Mouse (Mus musculus): ENCODE data around the gene Lrrc20. TPM values are rescaled to one million over a fixed set of nuclear protein-coding genes. Genes with fewer than 3 reads are reported as not detected.
"Not testable (repeated sequence)": the region's sequence is repeated elsewhere in the genome, so short reads cannot be mapped to it uniquely, and the experiment has no call there.

Lrrc20 gene
- total RNA-seq (2021): 100 to 1,000 TPM; 131 to 150 TPM
- long read RNA-seq, experiment 1, transcript Lrrc20-201 (5 exons, 3,216 nt): major isoform, 5 of 74 reads
- long read RNA-seq, experiment 1, partial matches to known transcripts: 66 of 74 reads
- long read RNA-seq, experiment 1, other reads (novel, unspliced or antisense): 3 of 74 reads
- long read RNA-seq, experiment 2, transcript Lrrc20-201 (5 exons, 3,216 nt): major isoform, 13 of 77 reads
- long read RNA-seq, experiment 2, partial matches to known transcripts: 63 of 77 reads
- long read RNA-seq, experiment 2, other reads (novel, unspliced or antisense): 1 of 77 reads

DNA sequence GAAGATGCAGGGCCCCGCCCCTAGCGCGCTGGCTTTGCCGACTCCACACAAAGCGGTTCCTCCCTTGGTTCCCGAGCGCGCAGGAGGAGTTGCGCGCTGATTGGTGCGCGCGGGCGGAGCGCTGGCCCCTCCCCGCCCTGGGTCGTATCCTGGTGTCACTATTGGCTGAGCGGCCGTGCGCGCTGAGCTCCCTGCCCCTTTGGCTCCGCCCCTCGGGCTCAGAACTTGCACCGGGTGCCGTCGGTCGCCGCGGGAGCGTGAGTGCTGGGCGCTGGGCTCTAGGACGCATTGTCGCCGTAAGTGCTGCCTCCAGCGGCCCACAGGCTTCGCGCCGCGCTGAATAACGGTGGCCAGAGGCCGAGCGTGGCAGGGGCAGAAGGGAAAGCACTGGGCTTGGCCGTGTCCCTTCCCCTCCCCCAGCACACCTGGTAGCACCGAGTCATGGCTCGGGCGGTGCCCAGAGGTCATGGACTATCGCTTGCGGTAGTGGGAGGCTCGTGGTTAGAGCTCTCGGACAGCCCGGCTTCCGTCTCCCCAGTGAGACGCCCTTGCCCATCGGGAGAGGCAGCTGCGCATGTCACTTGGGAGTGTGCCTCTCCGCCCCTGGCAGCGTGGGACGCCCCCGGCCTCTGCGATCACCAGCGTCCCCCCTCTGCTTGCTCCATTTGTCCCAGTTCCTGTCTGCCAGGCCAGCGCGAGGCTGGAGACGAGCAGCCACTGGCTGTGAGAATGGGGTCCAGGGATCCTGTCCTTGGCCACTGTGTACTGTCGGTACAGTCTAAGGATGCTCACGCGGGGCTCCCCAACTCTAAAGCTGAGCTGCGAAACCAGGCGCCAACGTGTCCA is at the start of gene Lrrc20:
Gene Lrrc20 (plus strand): TSS at position 208 of the 846 bp plus-strand sequence.
- peak; percentile 90 to 92 for DNase-seq
- intact Hi-C loops (cut with DNase I): no loop called here

DNA sequence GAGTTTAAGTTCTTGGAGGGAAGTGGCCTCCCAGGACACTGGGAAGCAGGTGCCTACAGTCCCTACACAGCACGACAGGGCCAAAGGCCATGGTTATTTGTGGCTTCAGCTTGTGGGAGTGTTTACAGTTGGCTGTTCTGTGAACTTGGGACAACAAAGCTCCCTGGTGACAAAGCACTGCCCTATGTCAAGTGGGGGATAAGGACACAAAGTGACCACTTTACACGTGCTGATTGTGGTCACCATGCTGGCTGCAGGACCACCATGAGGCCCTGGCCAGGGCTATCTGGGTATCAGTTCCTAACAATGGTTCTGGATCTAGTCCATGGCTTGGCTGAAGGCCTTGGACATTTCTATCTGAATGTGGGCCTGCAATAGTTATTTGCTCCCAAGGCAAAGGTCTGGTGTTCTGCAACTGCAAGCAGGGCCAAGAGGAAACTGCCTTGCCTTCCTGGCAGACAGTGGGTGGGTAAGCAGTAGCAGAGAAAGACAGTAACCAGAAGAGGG is 49.3 kb upstream of the Lrrc20 start:
- intact Hi-C loops (cut with DNase I): no loop called here
- no peak for DNase-seq

DNA sequence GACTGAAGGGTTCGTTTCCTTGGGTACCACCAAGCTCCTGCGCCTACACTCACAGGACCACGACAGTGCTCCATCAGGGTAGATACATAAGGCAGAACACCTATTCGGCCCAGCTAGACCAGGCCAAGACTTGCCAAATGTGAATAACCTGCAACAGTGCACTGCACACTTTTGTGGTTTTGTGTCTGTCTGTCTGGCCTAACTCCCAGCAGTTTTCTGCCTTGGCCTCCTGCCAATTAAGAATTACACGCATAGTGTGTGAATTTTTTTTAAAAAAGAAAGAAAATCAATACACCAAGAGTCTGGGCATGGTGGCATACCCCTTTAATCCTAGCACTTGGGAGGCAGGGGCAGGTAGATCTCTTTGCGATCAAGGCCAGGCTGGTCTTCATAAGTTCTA is 47.6 kb upstream of the Lrrc20 start:
- DNase-seq: no peak
- intact Hi-C loops (cut with DNase I): no loop called here

DNA sequence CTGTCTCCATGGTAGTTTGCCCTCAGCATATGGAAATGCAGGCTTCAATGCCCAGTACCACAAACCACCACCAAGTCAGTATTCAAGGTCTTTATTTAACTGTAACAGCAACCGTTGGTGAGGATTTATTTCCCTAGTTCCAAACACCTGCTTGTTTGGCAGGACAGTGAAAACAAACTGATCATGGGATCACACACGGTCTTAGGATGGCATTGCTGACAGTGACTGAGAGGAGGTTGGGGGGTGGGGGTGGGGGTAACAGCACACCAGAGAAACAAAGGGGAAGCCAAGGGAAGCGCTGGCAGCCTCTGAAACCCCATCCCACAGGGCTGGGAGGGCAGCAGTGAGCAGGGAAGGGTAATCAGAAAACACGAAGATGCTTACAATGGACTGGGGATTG is 47.2 kb upstream of the Lrrc20 start:
- intact Hi-C loops (cut with DNase I): no loop called here
- DNase-seq: no peak

DNA sequence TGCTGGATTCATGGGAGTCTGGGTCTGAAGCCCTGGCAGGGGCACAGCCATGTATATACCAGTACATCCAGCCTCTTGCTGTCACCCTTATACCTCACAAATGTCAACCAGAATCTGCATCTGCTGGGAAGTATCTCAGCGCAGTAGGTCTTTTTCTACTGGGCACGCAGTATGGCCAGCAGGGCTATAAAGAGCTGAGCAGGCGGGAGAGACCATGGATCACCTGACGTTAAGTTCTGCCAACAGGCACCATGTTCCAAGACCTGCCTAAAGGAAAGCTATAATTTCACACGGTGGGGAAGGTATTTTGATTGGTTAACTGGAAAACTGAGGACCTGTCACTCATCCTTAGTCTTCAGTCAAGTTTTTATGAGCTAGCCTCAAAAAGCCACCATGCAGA is 46.6 kb upstream of the Lrrc20 start:
- intact Hi-C loops (cut with DNase I): no loop called here
- DNase-seq: no peak

DNA sequence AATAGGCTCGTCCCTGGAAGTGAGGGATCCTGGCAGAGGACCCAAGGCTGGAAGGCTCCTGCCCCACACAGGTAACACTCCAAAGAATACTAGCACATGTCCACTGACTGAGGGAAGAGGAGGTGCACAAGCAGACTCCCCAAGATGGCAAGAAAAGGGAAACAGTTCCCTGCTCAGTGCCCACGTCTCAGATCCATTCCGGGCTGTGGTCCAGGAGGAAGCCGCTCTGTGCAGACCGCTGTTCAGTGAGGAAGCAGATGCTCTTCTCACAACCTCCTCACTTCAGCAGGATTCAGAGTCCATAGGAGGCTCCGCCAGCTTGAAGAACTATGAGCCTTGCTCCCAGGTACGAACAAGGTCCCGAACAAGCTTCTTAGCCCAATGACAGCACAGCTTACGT is 44.2 kb upstream of the Lrrc20 start:
- DNase-seq: no peak
- intact Hi-C loops (cut with DNase I): no loop called here

DNA sequence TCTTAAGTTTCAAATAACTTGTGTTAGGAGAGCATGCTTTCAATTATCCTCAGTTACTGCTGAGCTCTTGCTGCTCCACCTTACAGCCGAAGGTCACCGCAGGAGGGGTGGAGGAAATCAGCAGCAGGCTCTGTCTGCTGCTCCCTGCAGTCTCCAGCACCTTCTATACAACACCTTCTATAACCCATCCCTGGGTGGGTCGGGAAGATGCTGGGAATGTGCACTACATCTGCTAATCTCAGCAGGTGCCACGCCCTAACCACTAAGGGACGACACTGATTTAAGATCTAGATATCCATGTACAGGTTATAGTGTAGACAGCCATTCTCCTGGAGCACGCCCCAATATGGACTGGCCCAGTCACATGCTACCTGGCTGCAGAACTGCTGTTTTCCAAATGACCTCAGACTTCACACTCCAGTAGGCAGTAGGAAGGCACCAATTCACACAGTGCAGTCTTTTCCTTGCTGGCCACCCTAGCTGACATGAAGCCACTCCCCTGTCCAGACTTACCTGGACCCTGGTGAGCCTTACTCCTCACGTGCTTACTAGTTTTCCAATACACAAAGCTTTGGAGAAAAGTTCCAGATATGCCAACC is 35.3 kb upstream of the Lrrc20 start:
- intact Hi-C loops (cut with DNase I): no loop called here

DNA sequence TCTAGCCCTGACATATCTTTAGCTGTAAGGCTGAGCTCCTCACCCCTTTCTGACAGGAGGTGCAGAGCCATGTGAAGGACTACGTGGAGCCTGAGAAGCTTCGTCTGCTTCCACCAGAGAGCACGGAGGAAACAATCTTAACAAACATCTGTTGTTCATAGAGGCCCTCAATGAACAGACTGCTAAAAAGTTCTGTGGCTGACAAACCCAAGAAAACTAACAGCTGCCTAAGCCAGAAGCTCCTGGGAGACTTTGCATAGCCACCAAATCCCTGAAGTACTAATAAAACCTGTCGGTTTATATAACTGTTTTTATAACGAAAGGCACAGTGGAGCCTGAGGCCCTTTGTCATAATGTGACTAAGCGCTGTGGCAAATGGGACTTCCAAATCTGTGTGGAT is 32.1 kb upstream of the Lrrc20 start:
- DNase-seq: no peak
- intact Hi-C loops (cut with DNase I): no loop called here

More for the DNA sequence above, 35.3 kb upstream of the Lrrc20 start:
- no peak for DNase-seq

DNA sequence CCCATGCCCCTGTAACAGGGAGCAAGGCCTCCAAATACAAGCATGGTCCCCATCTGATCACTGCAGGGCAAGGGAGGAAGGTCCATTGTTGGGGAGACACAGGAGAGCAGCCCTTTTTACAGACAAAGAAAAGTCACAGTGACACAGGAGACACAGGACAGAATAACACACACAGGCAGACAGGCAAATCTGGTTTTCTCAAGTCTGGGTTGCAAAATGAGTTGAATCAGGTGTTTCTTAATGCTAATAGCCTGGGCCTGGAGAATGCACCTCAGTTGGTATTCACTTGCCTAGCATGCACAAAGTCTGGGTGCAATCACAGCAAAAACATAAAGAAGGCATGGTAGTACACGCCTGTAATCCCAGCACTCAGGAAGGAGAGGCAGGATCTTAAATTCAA is 31.7 kb upstream of the Lrrc20 start:
- DNase-seq: no peak
- intact Hi-C loops (cut with DNase I): no loop called here

DNA sequence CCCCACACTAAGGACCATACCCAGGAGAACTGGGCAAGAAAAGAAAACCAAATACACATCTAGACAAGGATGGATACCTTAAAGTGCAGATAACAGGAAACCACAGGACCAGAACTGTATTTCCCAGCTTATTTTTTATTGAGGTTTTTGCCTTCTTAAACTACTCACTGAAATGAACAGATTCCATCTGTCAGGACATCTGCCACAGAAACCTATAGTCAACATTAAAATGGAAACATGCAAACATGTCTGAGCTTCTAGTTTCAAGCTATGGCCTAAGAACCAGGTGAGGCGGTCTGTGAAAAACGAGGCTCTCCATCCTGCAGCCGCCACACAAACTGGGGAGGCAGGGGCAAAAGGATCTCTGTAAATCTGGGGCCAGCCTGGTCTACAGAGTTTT is 30.6 kb upstream of the Lrrc20 start:
- DNase-seq: no peak
- intact Hi-C loops (cut with DNase I): no loop called here

DNA sequence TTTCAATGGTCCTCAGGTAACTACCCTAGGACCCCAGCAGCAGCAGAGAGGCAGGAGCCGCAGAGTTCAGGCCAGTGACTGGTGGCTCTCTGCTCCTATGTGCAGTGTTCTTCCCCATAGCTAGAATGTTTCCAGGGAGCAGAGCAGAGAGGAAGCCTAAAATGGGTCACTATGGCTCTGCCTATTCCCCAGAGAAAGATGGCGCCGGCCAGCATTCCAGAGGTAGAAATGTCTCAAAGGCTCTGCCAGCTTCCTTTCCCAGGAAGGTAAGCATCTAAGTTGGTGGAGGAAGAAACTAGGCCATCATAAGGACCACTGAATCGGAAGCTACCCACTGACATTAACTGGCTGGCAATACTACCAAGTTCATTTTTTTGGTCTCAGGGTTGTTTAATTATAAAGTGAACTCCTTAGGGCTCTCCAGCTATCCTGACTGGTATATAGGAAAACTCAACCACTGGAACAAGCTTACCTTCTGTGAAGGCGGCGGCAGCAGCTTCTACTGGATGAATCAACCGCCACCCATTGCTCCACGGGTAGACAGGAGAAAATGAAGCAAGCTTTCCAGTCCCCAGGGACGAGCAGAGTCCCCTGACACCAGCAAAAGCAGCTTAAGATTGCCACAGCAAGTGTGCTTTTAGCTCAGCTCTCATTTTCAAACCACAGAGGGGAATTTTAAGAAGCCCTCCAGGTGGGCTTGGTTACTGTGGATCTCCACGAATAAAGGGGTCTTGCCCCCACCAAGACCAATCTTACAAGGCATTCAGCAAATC is 27.8 kb upstream of the Lrrc20 start:
- DNase-seq: no peak
- intact Hi-C loops (cut with DNase I): no loop called here

DNA sequence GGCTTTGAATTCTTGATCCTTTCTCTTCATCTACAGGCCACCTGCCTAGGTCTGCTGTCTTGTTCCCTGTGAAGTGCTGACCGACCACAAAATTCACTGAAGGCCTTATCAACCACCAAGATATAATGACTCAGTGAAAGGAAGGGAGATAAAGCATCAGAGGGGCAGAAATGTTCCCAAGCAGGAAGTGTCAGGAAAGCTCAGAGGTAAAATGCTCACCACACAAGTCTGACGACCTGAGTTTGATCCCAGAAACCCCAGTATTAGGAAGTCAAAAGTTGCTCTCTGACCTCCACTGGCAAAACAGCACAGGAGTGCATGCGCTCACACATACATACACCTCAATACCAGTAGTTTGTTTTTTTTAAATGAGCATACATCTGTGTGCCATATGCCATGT is 26.8 kb upstream of the Lrrc20 start:
- intact Hi-C loops (cut with DNase I): no loop called here

DNA sequence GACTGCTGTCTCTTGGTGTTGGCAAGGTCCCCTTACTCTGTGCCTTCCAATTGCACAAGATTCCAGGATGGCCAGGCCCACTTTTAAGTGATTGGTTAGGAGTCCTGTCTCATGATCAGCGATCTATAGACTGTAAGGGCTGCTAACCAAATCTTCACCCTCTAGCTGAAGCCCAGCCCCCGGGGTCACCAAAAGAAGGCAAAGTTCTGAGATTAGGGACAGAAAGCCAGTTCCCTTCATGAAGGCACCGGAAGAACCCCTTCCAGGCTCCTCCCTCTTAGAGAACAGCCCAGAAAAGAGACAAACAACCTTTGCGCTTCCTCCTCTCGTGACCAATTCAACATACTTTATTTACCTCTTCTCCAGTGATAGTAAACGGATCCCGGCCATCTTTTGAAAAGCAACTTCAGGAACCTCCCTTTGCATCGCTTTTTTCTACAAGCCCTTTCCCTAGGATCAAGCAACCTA is 24.1 kb upstream of the Lrrc20 start:
- intact Hi-C loops (cut with DNase I): no loop called here
- no peak for DNase-seq

More for the DNA sequence above, 26.8 kb upstream of the Lrrc20 start:
- DNase-seq: no peak

DNA sequence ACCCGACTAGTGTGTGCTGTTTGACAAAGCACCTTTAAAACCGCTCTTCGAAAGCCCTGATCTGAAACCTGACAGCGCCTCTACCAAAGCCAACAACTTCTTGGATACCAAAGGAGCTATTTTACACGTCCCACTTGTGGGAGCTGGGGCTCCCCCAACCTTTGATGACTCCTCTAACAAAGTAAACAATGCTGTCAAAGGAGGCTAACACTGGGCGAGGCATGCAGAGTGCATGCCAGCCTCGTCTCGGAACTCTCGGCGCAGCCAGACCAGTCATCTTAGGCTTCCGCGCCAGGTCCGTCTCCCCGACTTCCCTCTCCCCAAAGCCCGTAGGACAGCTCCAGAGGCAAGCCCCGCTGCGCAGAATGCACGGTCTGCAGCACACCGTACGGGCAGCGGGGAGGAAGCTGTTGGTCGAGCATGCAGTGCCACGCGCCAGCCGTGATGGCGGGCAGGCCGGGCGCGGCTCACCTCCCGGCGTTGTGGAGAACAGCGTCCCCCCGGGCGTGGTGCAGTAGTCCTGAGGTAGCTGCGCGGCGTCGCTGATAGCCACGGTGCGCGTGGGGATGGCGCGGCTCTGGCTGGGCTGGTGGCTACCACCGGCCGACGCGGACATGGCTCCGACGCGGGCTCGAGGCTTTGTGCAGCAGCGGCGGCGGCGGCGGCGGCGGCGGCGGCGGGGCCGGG is 23.5 kb upstream of the Lrrc20 start:
- DNase-seq: peak in 1 of 2 experiments; percentile 41
- intact Hi-C loops (cut with DNase I): no loop called here

DNA sequence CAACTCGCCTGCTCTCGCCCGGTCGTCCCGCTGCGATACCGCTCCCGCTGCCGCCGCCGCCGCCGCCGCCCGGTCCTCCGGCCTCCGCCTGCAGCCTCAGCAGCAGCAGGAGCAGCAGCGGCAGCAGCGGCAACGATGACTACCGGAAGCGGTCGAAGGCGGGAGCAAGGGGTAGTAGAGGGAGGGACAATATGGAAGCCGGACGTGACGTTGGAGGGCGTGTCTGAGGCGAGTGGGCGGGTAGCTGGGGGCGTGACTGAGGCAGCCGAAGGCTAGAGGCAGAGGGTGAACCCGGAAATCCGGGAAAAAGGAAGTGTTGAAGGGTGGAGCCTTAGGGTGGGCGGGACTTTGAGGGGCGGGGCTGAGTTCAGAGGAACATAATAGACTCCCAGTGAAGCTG is 23.0 kb upstream of the Lrrc20 start, which contains the start of gene Eif4ebp2:
Gene Eif4ebp2 (minus strand): TSS at position 17 of the 400 bp plus-strand sequence.
- DNase-seq: peak; percentile 98 to 99

DNA sequence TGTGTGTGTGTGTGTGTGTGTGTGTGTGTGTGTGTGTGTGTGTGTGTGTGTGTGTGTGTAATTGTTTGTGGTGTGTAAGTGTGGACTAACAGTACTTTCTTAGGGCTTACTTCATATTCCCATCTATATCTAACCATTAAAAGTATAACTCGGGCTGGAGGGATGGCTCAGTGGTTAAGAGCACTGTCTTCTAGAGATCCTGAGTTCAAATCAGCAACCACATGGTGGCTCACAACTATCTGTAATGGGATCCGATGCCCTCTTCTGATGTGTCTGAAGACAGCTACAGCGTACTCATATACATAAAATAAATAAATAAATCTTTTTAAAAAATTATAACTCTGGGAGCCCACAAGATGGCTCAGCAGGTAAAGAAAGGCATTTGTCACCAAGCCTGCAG is 22.4 kb upstream of the Lrrc20 start:
- DNase-seq; intact Hi-C loops (cut with DNase I): not testable (repeated sequence)

More for the DNA sequence above, 23.0 kb upstream of the Lrrc20 start, which contains the start of gene Eif4ebp2:
- intact Hi-C loops (cut with DNase I): no loop called here

DNA sequence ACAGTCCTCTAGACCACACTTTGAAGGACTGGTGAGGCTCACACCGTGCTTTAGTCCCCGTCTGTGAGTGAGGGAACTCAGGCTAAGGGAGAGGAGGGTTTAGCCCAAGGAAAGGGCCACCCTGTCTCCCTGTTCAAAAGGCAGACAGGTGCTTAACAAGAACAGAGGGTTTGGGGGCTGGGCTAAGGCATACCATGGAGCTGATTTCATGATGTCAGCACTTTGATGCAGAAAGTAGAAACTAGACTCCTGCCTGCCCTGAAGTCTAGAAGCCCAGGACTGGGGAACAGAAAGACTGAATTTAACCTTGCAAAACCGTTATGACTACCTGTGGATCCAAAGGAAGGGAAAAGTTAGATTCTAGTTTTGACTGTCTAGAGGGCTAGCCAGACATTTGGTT is 18.4 kb upstream of the Lrrc20 start:
- intact Hi-C loops (cut with DNase I): no loop called here
- no peak for DNase-seq

DNA sequence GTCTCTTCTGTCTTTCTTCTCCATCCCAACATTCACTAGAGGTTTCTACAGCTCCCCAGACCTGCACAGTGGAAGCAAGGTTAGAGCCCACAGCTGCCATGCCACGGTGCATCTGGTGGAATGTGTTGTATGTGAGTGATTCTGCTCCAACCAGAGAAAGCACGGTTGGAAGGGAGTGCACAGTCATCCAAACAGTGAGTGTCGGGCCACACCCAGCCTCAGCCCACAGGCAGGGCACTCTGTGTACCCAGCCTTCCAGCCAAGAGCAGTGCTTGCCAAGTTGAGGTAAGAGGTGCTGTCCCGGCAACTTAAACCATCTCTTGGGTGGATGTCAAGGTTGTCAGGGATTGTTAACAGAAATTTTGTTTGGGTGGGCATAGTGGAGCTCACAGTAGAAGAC is 10.6 kb upstream of the Lrrc20 start:
- intact Hi-C loops (cut with DNase I): loop anchor here (5.0 kb wide), 1 partner anchor 137 kb away; no protein-coding TSS in a partner anchor
- peak in 1 of 2 experiments; percentile 59 for DNase-seq

DNA sequence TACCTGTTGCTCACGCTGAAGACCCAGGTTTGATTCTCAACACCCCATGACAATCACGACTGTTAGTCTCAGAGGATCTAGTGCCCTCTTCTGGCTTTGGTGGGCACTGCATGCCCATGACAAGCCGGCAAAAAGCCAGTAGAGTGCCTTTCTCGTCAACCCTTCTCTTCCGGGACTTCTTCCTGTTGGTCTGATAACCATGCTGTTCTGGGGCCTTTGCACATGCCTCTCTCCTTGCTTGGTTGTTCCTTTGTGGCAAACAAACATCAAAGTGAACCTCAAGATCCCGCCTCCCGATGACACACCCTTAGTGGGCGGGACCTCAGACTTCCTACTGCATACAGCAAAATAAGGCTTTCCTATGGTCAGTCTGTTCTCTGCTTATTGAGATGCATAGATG is 9.4 kb upstream of the Lrrc20 start:
- no peak for DNase-seq
- intact Hi-C loops (cut with DNase I): loop anchor here (5.0 kb wide), 1 partner anchor 136 kb away; no protein-coding TSS in a partner anchor
